In genomic region chr11:72206341-72207203, GRCm38 (mm10) we compare ENCODE assay signal across 8 mouse cellular contexts. TPM values are rescaled to one million over a fixed set of nuclear protein-coding genes. Genes with fewer than 3 reads are reported as not detected.
DNase-seq lines count a peak whose midpoint lies in the region; ATAC-seq and TF ChIP-seq lines count a peak whose summit lies in the region.

Gene Gm43951, minus strand, starts transcription at chr11:72206840.

- H3K4me3 ChIP-seq in G1E (ENCODE audit: low read depth, low read length) = peak within 1 kb of the TSS; percentile 84
- H3K4me3 ChIP-seq in heart, postnatal 0 days (ENCODE audit: low read depth, low read length) = peak within 1 kb of the TSS; percentile 81
- peak within 1 kb of the TSS; percentile 89 for H3K4me3 ChIP-seq in stomach, embryonic 16.5 days (replicated peaks; ENCODE audit: low read length)

- peak; percentile 22 for DNase-seq in kidney, adult 18-20 months
- DNase-seq in kidney, postnatal 10 days = no peak
- DNase-seq in G1E (ENCODE audit: low spot score) = peak; percentile 40
- DNase-seq in embryo, embryonic 10.5 days (ENCODE audit: low spot score) = peak; percentile 53
- DNase-seq in heart, postnatal 0 days (ENCODE audit: low spot score) = no peak
- peak; percentile 24 to 44 for DNase-seq in layer of hippocampus, postnatal 36 days

- no peak for TF ChIP-seq CTCF in G1E (IDR thresholded peaks at IDR 0.05; ENCODE audit: low read depth, low read length)
- TF ChIP-seq CTCF in heart, postnatal 0 days (IDR thresholded peaks at IDR 0.05; ENCODE audit: low read depth) = no peak

- peak within 1 kb of the TSS; percentile 40 for H3K27ac ChIP-seq in heart, postnatal 0 days (ENCODE audit: low read depth)
- H3K27ac ChIP-seq in stomach, embryonic 16.5 days (ENCODE audit: low read length) = peak within 1 kb of the TSS; percentile 70

- under 1% methylated on average over 43 of the region's 43 CpGs for WGBS in heart, postnatal 0 days
- WGBS in stomach, embryonic 16.5 days = under 1% methylated on average over 43 of the region's 43 CpGs

- H3K4me2 ChIP-seq in heart, postnatal 0 days (ENCODE audit: low read depth, low read length) = peak within 1 kb of the TSS; percentile 91
- H3K4me2 ChIP-seq in stomach, embryonic 16.5 days (ENCODE audit: low read depth, low read length) = peak within 1 kb of the TSS; percentile 89

- H3K9me3 ChIP-seq in G1E (replicated peaks) = no peaks in the 10 kb centered on the region
- no peaks in the 10 kb centered on the region for H3K9me3 ChIP-seq in heart, postnatal 0 days (replicated peaks; ENCODE audit: control insufficient read depth, low read length)
- no peaks in the 10 kb centered on the region for H3K9me3 ChIP-seq in stomach, embryonic 16.5 days (replicated peaks; ENCODE audit: control insufficient read depth, low read length)

- ATAC-seq in G1E (ENCODE audit: extremely low read depth, insufficient number of reproducible peaks, low FRiP score, poor library complexity, severe bottlenecking) = peak; percentile 32; the same call in 1 of the 2 replicates
- ATAC-seq in heart, postnatal 0 days (ENCODE audit: insufficient read depth, low read depth) = peak; percentile 50; the same call in 1 of the 2 replicates
- peak; percentile 68 for ATAC-seq in megakaryocyte-erythroid progenitor cell, adult 5-6 weeks (replicated peaks; ENCODE audit: low FRiP score, low TSS enrichment, poor library complexity, severe bottlenecking)
- ATAC-seq in stomach, embryonic 16.5 days (ENCODE audit: insufficient read depth, low FRiP score) = peak; percentile 29; the same call in 1 of the 2 replicates

- TF ChIP-seq EP300 in heart, postnatal 0 days (IDR thresholded peaks at IDR 0.05; ENCODE audit: low read depth) = no peak

- H3K4me1 ChIP-seq in G1E (ENCODE audit: insufficient read depth, low read depth, low read length) = peaks cover 35% of the 10 kb centered on the region
- H3K4me1 ChIP-seq in heart, postnatal 0 days (ENCODE audit: control insufficient read depth, insufficient read depth) = peaks cover 13% of the 10 kb centered on the region
- peaks cover 8% of the 10 kb centered on the region for H3K4me1 ChIP-seq in stomach, embryonic 16.5 days (ENCODE audit: control insufficient read depth, insufficient read depth, low read length)

- peaks cover 58% of the 10 kb centered on the region for H3K36me3 ChIP-seq in G1E (replicated peaks)
- peaks cover 27% of the 10 kb centered on the region for H3K36me3 ChIP-seq in heart, postnatal 0 days (replicated peaks; ENCODE audit: control insufficient read depth, insufficient read depth, low read length)
- H3K36me3 ChIP-seq in stomach, embryonic 16.5 days (ENCODE audit: control insufficient read depth, insufficient read depth, low read length) = peaks cover 5% of the 10 kb centered on the region; the same call in 1 of the 2 replicates

- peak within 1 kb of the TSS; percentile 76 for H3K9ac ChIP-seq in heart, postnatal 0 days (replicated peaks; ENCODE audit: low read depth, low read length)
- peak within 1 kb of the TSS; percentile 83 for H3K9ac ChIP-seq in stomach, embryonic 16.5 days (ENCODE audit: low read length)

- H3K27me3 ChIP-seq in G1E (ENCODE audit: insufficient read depth, low read length) = no peaks in the 10 kb centered on the region
- no peaks in the 10 kb centered on the region for H3K27me3 ChIP-seq in heart, postnatal 0 days (ENCODE audit: control insufficient read depth, insufficient read depth, low read length)
- H3K27me3 ChIP-seq in stomach, embryonic 16.5 days (ENCODE audit: control insufficient read depth, insufficient read depth, low read length) = no peaks in the 10 kb centered on the region

RNA-seq across cellular contexts. Expression of gene Gm43951, which starts in this region (rescaled TPM):
- total RNA-seq in G1E (2014; fragmentation: Nextera tagmentation) (not detected in 2 replicates), G1E (2017) (0.58 and 0.76 TPM in 2 replicates)
- 0.29 and 0.41 TPM in 2 replicates for polyA plus RNA-seq in G1E (2012)
- not detected in 2 replicates for total RNA-seq in heart, postnatal 0 days (2014; rRNA removed; ENCODE audit: low replicate concordance)
- 0.07 TPM in 1 of 2 replicates, not detected in the other for polyA plus RNA-seq in heart, postnatal 0 days (2015; fragmentation: Nextera tagmentation; extraction: Ambion mirVana)
- total RNA-seq in layer of hippocampus, postnatal 36 days (2021) = 10 to 100 TPM; 11.7 to 12.4 TPM
- 0.84 TPM in 1 of 2 replicates, not detected in the other for total RNA-seq in megakaryocyte-erythroid progenitor cell, adult 5-6 weeks (2014; fragmentation: Nextera tagmentation)
- not detected in 2 replicates for total RNA-seq in megakaryocyte-erythroid progenitor cell, adult 5-6 weeks (2017)
- 0.20 and 0.23 TPM in 2 replicates for polyA plus RNA-seq in stomach, embryonic 16.5 days (2015; fragmentation: Nextera tagmentation; extraction: Ambion mirVana)

Comparison
In these comparisons a context has a peak if more than half of its experiments do, and no peak if none do; other contexts are left out.
1. RNA of gene Gm43951 (total RNA-seq): 11.7 to 12.4 TPM in layer of hippocampus, postnatal 36 days; 0.58 to 0.76 TPM in G1E, not detected in heart, postnatal 0 days and 0.84 TPM in megakaryocyte-erythroid progenitor cell, adult 5-6 weeks; every median in the first group is over 4 times any median in the second.
2. DNase-seq: peak in kidney, adult 18-20 months (single experiment), embryo, embryonic 10.5 days (single experiment) and layer of hippocampus, postnatal 36 days (2 of 2); none in kidney, postnatal 10 days (single experiment) and heart, postnatal 0 days (single experiment).
3. Peak in DNase-seq, ATAC-seq and H3K4me3 ChIP-seq in G1E; RNA of the gene not detected or under 1 TPM.
4. Peak in ATAC-seq, H3K4me3 ChIP-seq, H3K27ac ChIP-seq, H3K9ac ChIP-seq and H3K4me2 ChIP-seq in heart, postnatal 0 days; RNA of the gene not detected or under 1 TPM.
5. Peak in ATAC-seq in megakaryocyte-erythroid progenitor cell, adult 5-6 weeks; RNA of the gene not detected or under 1 TPM.
6. Peak in ATAC-seq, H3K4me3 ChIP-seq, H3K27ac ChIP-seq, H3K9ac ChIP-seq and H3K4me2 ChIP-seq in stomach, embryonic 16.5 days; RNA of the gene not detected or under 1 TPM.
7. Peak in every context shown above with its lines, with median percentiles within 50 percentile points of each other: ATAC-seq and H3K4me3 ChIP-seq.